Mouse (Mus musculus) G1E (cell line): ENCODE data around the gene Syp.

Source experiments
- CTCF ChIP-seq: IDR thresholded peaks from 2 replicates; pipeline ENCODE4 v1.5.1; 2012; ENCODE audit warnings: low read depth, low read length, inconsistent platforms, mixed read lengths
- GATA1 ChIP-seq: IDR thresholded peaks from 2 replicates; pipeline ENCODE4 v1.6.1; 2012; ENCODE audit warnings: borderline replicate concordance, low read length, inconsistent platforms, mixed read lengths
- POLR2AphosphoS5 ChIP-seq: IDR thresholded peaks from 2 replicates; pipeline ENCODE4 v1.6.1; 2012; ENCODE audit warnings: low read depth, low read length, inconsistent platforms; ENCODE audit not compliant: insufficient replicate concordance
- TAL1 ChIP-seq: conservative IDR thresholded peaks from 2 replicates; pipeline ENCODE4 v1.6.1; 2012; ENCODE audit warnings: low read depth, low read length, inconsistent platforms, mixed read lengths

- TF ChIP-seq POLR2AphosphoS5 = no peak
- TF ChIP-seq GATA1 = no peak
- no peak for TF ChIP-seq CTCF
- no peak for TF ChIP-seq TAL1
Observed at GRCm38 (mm10) chrX:7632560-7632959, 5.7 kb upstream of the Syp start.
